Mouse (Mus musculus) hindlimb bud, embryonic 11.5 days (tissue): Measurements from ENCODE around the gene Epn1.

Experiments used
- DNase-seq: peaks from one replicate; pipeline ENCODE4 v3.0.0-alpha.2; 2012; ENCODE audit warnings: low read depth, low spot score; ENCODE audit errors: extremely low spot score

Epn1 gene

GRCm38 (mm10) chr7:5080010-5080751 is at the start of gene Epn1:
TSS of gene Epn1 (plus strand) at chr7:5080235.
- peak; percentile 76 for DNase-seq

DNA sequence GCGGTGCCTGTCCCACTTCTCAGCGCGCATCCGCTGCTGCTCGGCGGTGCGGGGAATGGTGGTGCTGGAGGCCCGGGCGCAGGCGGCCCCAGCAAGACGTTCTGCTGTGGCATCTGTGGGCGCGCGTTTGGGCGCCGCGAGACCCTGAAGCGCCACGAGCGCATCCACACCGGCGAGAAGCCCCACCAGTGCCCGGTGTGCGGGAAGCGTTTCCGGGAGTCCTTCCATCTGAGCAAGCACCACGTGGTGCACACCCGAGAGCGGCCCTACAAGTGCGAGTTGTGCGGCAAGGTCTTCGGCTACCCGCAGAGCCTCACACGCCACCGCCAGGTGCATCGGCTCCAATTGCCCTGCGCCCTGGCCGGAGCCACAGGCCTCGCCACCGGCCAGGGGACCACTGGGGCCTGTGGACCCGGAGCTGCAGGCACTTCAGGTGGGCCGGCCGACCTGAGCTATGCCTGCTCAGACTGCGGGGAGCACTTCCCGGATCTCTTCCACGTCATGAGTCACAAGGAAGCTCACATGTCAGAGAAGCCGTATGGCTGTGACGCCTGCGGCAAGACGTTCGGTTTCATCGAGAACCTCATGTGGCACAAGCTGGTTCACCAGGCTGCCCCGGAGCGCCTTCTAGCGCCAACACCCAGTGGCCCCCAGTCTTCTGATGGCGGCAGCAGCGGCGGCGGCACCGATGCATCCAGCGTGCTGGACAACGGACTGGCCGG is 49.3 kb upstream of the Epn1 start:
- DNase-seq, result no peak

GRCm38 (mm10) chr7:5031496-5031895 is 48.5 kb upstream of the Epn1 start:
- DNase-seq, result no peak

DNA sequence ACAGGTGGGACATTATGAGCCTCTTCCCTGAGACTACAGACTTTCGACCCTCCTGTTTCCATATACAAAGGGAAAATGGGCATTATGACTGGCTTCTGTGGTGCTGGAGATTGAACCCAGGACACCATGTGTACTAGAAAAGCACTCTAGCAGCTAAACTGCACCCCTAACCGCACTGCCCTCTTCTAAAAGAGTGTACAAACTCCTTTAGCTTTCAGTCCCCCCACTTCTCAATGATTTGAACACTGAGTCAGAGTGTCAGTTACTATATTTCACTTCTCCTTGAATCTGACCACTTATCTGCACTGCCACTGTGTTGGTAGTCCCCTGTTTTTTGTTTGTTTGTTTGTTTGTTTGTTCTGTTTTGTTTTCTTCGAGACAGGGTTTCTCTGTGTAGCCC is 46.2 kb upstream of the Epn1 start, which contains the start of gene 4632433K11Rik:
Gene 4632433K11Rik, plus strand, starts transcription at position 301 of the 400 bp plus-strand sequence.
- DNase-seq, result no peak

DNA sequence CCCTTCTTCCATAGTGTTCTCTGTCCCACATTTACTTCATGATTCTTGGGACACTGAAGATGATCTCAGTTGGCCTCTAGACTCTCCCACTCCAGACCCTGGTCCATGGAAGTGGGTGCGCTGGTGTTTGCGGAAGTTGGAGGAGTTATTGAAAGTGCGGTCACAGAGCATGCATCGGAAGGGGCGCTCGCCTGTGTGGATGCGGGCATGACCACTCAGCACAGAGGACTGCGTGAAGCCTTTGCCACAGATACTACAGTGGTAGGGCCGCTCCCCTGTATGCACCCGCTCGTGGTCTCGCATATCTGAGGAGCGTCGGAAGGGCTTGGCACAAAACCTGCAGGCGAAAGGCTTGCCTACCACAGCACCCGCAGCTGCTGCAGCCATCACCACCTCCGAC is 44.4 kb upstream of the Epn1 start:
- no peak for DNase-seq

DNA sequence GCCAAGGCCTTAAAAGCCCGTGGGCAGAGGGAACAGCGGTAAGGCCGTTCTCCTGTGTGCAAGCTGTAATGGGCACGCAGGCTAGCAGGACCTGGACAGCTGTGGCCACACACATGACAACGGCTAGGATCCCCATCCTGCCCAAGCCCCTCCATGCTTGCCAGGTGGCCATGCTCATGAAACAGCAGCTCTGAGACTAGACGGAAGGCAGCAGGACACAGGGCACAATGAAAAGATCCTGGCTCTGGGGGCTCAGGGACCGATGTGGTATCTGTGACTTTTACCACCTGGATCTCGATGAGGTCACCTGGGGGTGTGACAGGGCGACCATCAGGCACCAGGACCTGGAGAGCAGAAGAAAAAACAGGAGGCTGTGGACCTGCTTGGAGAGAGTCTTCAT is 43.9 kb upstream of the Epn1 start:
- DNase-seq, result no peak

DNA sequence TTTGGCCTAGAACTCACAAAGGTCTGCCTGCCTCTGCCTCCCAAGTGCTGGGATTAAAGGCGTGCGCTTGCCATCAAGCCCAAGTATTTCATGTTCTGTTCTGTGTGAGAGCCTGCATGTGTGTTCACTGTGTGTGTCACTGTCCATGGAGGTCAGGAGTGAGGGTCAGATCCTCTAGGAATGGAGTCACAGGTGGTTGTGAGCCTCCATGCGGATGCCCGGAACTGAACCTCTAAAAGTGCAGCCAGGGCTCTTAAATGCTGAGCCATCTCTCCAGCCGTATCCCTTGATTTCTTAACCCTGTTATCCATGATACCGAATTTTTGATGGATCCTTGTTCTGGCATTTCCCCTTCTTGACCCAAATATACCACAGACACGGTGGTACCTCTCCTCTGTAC is 43.0 kb upstream of the Epn1 start:
- no peak for DNase-seq

- no peak for DNase-seq
Measured at GRCm38 (mm10) chr7:5037467-5037866, 42.6 kb upstream of the Epn1 start.

- DNase-seq, result no peak
Measured at GRCm38 (mm10) chr7:5038109-5038732, 41.8 kb upstream of the Epn1 start, which contains the start of gene Zfp784. TSS of gene Zfp784 (minus strand) at chr7:5038446.

- DNase-seq, result no peak
Measured at GRCm38 (mm10) chr7:5038940-5039339, 41.1 kb upstream of the Epn1 start.

- no peak for DNase-seq
Measured at GRCm38 (mm10) chr7:5044981-5045380, 35.1 kb upstream of the Epn1 start.

DNA sequence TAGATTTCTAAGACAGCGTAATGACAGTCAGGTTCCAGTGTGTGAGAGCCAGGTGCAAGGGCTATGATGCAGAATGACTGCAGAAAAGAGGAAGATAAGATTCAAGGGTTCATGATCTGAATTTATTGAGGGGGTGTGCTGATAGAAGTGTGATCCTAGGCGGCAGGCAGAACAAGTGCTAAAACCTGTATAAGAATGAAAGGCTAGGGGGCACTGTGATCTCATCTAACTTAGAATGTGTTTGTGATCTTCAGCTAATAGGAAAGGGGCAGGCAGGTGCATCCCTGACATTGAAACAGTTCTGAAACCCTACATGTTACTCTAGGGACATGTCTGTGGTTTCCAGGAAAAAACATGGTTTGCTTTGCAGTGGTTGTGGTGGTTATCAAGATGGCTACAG is 33.9 kb upstream of the Epn1 start:
- no peak for DNase-seq

- no peak for DNase-seq
Measured at GRCm38 (mm10) chr7:5047313-5047712, 32.7 kb upstream of the Epn1 start.

GRCm38 (mm10) chr7:5051193-5052192 is 28.5 kb upstream of the Epn1 start, which contains the start of gene Zfp580:
TSS of gene Zfp580 (plus strand) at chr7:5051538.
- no peak for DNase-seq

DNA sequence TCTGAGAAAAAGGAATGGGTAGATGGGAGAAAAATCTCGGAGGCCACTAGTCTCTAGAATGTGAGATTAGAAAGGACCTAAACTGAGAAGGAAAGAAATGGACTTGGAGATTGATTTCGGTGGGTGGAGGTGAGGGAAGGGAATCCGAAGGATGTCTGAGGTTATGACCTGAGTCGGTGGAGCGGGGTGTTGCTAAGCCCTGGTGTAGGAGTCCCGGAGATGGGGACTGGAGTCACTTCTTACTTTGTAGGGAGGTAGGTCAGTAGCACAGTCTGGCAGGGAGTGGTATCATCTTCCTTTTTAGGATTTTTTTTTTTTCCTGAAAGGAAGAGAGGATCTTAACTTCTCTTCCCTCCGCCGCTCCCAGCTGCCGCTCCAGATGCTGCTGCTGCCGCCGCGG is 27.6 kb upstream of the Epn1 start:
- DNase-seq, result no peak

DNA sequence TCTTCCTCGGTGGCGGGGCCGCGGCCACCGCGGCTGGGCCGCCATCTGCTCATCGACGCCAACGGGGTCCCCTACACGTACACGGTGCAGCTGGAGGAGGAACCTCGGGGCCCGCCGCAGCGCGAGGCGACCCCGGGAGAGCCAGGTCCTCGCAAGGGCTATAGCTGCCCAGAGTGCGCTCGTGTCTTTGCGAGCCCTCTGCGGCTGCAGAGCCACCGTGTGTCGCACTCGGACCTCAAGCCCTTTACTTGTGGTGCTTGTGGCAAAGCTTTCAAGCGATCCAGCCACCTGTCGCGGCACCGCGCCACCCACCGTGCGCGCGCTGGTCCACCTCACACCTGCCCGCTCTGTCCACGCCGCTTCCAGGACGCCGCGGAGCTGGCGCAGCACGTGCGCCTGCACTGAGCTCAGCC is 27.1 kb upstream of the Epn1 start:
- no peak for DNase-seq

- no peak for DNase-seq
Measured at GRCm38 (mm10) chr7:5053456-5054179, 26.4 kb upstream of the Epn1 start.

GRCm38 (mm10) chr7:5056651-5057263 is 23.3 kb upstream of the Epn1 start:
- no peak for DNase-seq

GRCm38 (mm10) chr7:5057381-5057780 is 22.7 kb upstream of the Epn1 start:
- DNase-seq, result no peak

DNA sequence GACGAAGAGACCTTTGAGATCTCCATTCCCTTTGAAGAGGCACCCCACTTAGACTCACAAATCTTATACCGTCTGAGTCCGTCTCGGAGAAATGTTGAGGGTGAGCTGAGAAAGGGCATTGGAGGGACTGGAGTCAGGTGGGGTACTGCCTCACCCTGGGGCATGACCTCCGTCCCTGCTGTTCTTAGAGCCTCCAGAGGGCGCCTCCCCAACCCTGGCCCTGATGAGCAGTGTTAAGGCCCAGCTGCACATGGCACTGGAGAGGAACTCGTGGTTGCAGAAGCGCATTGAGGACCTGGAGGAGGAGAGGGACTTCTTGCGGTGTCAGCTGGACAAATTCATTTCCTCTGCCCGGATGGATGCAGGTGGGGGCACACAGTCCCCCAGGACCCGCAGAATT is 22.2 kb upstream of the Epn1 start:
- no peak for DNase-seq
